ENCODE assay signal across 42 mouse cellular contexts in genomic region chr11:54297471-54297870, GRCm38 (mm10). TPM values are rescaled to one million over a fixed set of nuclear protein-coding genes. Genes with fewer than 3 reads are reported as not detected.
"Had no signal": no experiment of that assay in that cellular context is flagged by ENCODE, and none has a peak within 500 bp of the region (broad histone marks: within the 10 kb centered on the region; RNA-seq: fewer than 3 reads in every experiment).

No protein-coding gene starts in this region.

RNA-seq across cellular contexts. Expression of gene Acsl6, which starts 6.1 kb away (rescaled TPM):
- polyA plus RNA-seq: inflammation-experienced regulatory T-cells, adult 6 months had no signal

RNA-seq across cellular contexts. Expression of gene Il3, which starts 30.4 kb away (rescaled TPM):
- total RNA-seq: heart, postnatal 10 days; heart, postnatal 14 days; heart, postnatal 25 days; heart, postnatal 36 days; heart, postnatal 4 days; hematopoietic stem cell, adult 5-6 weeks; hindbrain, postnatal 0 days; layer of hippocampus, adult 18-20 months; layer of hippocampus, adult 2 months; layer of hippocampus, adult 8-10 months; layer of hippocampus, postnatal 10 days; layer of hippocampus, postnatal 14 days; layer of hippocampus, postnatal 25 days; layer of hippocampus, postnatal 36 days; left cerebral cortex, adult 18-20 months; left cerebral cortex, adult 2 months; left cerebral cortex, adult 8-10 months had no signal
- polyA plus RNA-seq: heart, embryonic 11.5 days; heart, embryonic 12.5 days; heart, embryonic 13.5 days; heart, embryonic 14.5 days; heart, embryonic 15.5 days; heart, embryonic 16.5 days; heart, postnatal 0 days; hindbrain, embryonic 10.5 days; hindbrain, embryonic 11.5 days; hindbrain, embryonic 12.5 days; hindbrain, embryonic 13.5 days; hindbrain, embryonic 14.5 days; hindbrain, embryonic 15.5 days; hindbrain, embryonic 16.5 days; hindbrain, postnatal 0 days; inflammation-experienced regulatory T-cells, adult 6 months; intestine, embryonic 14.5 days; intestine, embryonic 15.5 days; intestine, embryonic 16.5 days; intestine, postnatal 0 days; kidney, adult 2 months; kidney, embryonic 14.5 days; kidney, embryonic 15.5 days; kidney, embryonic 16.5 days; kidney, postnatal 0 days; large intestine, adult 2 months had no signal

RNA-seq across cellular contexts. Expression of gene Csf2, which starts 48.0 kb away (rescaled TPM):
- total RNA-seq: heart, postnatal 10 days; heart, postnatal 14 days; heart, postnatal 25 days; heart, postnatal 36 days; heart, postnatal 4 days; hematopoietic stem cell, adult 5-6 weeks; hindbrain, postnatal 0 days; layer of hippocampus, adult 18-20 months; layer of hippocampus, adult 2 months; layer of hippocampus, adult 8-10 months; layer of hippocampus, postnatal 10 days; layer of hippocampus, postnatal 14 days; layer of hippocampus, postnatal 25 days; layer of hippocampus, postnatal 36 days; left cerebral cortex, adult 18-20 months; left cerebral cortex, adult 2 months; left cerebral cortex, adult 8-10 months had no signal
- polyA plus RNA-seq: heart, embryonic 11.5 days; heart, embryonic 12.5 days; heart, embryonic 13.5 days; heart, embryonic 14.5 days; heart, embryonic 15.5 days; heart, embryonic 16.5 days; heart, postnatal 0 days; hindbrain, embryonic 10.5 days; hindbrain, embryonic 11.5 days; hindbrain, embryonic 12.5 days; hindbrain, embryonic 13.5 days; hindbrain, embryonic 14.5 days; hindbrain, embryonic 15.5 days; hindbrain, embryonic 16.5 days; hindbrain, postnatal 0 days; kidney, adult 2 months; kidney, embryonic 14.5 days; kidney, embryonic 15.5 days; kidney, embryonic 16.5 days; kidney, postnatal 0 days had no signal
